Mouse (Mus musculus) spleen, embryonic (tissue): Measurements from ENCODE around the gene Thra.

Experiments
- CTCF ChIA-PET: fragments of 350-600 bp; sonication (Branson Sonifier 250); formaldehyde crosslinking; loops from one replicate; lab custom pipeline; 2022; lab: Charles Lee

Thra gene

DNA sequence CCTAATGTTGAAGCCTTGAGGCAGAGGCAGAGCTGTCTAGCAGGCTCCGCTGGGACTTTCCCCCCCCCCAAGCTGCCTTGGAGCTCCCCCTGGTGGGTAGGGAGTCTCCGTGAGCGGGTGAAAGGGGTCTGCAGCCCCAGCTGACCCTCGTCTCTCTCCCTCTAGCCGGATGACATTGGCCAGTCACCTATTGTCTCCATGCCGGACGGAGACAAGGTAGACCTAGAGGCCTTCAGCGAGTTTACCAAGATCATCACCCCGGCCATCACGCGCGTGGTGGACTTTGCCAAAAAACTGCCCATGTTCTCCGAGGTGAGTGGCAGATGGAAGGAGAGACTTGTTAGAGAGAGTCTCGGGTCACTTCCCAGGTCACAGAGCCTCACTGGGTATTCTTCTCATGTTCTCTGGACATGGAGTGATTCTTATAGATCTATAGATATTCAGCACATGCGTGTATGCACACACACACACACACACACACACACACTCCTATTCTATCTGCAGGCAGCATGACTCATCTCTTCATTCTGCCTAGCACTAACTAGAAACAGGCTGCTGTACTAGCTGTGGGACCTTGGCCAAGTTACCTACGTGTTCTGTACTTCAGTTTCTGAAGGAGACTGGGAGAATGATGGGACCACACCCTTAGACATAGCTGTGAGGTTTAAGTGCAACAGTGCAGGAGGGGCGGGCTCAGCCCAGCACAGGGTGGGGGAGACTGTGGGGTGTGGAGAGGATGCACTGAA is 22.5 kb downstream of the Thra start:
- CTCF ChIA-PET: no interaction called here

DNA sequence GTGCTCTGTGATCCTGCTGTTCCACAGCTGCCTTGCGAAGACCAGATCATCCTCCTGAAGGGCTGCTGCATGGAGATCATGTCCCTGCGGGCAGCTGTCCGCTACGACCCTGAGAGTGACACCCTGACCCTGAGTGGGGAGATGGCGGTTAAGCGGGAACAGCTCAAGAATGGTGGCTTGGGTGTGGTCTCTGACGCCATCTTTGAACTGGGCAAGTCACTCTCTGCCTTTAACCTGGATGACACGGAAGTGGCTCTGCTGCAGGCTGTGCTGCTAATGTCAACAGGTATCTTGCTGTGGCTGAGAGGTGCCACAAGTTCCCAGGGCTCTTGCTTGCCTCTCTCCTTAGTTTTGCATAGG is 23.0 kb downstream of the Thra start:
- CTCF ChIA-PET: no interaction called here

DNA sequence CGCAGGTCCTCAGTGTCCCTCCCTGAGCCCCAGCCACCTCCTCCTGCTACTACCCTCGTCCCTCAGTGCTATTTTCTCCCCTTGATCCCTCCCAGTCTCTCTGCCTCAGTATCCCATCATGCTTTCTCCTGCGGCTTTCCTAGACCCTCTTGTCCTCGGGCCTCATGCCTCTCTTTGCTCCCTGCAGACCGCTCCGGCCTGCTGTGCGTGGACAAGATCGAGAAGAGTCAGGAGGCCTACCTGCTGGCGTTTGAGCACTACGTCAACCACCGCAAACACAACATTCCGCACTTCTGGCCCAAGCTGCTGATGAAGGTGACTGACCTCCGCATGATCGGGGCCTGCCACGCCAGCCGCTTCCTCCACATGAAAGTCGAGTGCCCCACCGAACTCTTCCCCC is 23.7 kb downstream of the Thra start:
- CTCF ChIA-PET: no interaction called here

DNA sequence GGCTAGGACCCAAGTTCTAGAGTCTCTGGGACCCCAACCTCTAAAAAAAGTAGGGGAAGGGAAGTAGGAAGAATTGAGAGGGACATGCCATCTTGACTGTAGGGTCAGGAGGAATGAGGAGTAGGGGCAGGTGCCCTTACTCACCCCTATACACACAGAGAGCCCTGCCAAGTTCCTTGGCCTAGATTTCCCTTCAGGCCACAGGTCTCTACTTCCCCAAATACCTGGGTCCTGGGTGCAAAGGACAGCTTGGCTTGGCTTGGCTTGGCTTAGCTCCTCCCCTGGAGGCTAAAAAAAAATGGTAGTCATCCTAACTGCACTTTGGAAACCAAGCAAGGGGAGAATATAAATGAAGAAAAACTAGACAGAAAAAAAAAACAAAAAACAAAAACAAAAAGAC is 24.3 kb downstream of the Thra start:
- CTCF ChIA-PET: interaction anchor here (0.7 kb wide), 1 partner anchor 111 kb away, joined by 3 read pairs; no protein-coding TSS in a partner anchor

DNA sequence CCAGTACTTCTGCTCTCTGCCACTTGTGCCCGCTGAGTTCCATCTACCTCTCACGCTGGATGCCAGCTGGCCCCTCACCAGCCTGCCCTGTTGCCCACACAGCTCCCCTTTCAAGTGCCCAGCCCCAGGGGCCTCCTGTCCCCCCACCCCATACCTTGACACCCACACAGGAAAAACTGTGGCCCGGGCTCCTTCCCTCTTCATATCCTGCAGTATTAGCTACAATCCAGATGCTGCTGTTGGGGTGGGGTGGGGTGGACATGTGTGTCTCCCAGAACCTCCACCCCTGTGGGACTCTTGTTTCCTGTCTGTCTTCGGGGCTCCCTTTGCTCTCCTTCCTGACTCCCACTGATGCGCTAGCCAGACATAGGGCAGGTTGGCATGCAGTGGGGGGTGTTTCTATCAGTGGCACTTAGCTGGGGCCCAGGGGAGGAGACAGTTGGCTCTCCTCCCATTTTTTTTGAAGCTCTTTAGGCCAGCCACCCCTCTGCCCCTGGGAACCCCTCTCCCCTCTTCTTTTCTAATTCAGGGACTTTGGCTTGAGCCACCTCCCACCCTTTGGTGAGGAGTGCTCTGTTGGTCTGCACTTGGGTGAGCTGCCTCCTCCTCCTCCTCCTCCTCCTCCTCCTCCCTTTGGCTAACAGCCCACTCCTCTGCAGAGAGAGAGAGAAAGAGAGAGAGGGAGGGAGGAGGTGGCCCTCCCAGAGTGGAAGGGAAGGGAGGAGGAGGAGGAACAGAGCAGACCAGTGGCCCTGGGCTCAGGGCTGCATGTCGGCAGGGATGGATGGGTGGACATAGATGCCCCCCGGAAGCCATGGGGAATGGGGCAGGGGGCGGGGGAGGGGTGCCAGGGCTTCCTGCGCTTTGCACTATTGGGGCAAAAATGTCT is 25.2 kb downstream of the Thra start:
- CTCF ChIA-PET: no interaction called here

DNA sequence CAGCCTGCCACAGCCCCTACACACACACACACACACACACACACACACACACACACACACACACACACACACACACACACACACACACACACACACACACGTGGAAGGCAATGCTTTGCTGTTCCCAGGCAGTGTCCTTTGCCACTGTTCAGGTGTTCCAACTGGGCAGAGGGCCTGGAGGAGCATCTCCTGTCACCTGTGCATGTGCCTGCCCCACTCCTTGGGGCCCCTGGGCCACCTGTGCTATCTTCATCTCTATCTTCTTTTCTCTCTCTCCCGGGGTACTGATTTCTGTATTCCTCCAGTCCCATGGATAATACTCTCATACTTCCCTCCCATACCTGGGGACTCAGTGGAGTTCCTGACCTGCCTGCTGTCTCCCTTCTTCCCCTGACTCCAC is 25.9 kb downstream of the Thra start:
- CTCF ChIA-PET: interaction anchor here (0.9 kb wide), 1 partner anchor 11 kb away, joined by 3 read pairs; no protein-coding TSS in a partner anchor

DNA sequence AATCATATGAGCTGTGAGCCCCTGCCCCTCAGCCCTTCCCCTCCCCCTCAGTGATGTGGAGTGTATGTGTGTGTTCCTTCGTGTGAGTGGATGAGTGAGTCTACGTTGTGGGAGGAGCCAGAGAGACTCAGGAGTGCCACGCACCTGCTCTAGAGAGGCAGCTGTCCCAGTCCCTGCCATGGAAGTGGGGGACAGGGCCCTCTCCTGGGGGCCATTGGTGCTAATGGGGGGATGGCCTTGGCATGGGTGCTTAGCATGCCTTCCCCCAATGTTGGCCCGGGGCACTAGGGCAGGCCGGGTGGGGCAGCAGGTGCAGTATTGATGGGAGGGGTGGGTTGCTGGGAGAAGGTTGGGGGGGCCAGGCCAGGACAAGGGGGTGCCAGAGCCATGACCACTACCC is 26.4 kb downstream of the Thra start:
- CTCF ChIA-PET: interaction anchor here (0.9 kb wide), 1 partner anchor 10 kb away, joined by 3 read pairs; no protein-coding TSS in a partner anchor

DNA sequence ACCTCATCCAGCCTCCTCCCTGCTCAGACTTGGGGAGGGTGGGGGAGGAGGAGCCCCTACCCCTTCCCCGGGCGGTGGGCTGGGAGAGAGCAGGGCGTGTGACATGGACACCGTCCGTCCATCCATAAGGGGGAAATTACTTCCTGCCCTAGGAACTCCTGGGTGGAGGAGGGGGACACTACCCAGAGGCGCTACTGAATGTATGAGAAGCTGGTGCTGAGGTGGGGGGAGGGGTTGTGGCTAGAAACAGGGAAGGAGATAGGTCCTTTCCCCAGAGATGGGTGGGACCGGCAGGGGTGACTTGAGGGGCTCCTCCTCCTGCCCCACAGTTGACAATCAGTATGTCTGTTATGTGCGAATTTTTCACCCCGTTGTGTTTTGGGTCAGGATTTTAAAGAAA is 26.8 kb downstream of the Thra start:
- CTCF ChIA-PET: interaction anchor here (0.7 kb wide), 1 partner anchor 340 kb away, joined by 5 read pairs; no protein-coding TSS in a partner anchor

DNA sequence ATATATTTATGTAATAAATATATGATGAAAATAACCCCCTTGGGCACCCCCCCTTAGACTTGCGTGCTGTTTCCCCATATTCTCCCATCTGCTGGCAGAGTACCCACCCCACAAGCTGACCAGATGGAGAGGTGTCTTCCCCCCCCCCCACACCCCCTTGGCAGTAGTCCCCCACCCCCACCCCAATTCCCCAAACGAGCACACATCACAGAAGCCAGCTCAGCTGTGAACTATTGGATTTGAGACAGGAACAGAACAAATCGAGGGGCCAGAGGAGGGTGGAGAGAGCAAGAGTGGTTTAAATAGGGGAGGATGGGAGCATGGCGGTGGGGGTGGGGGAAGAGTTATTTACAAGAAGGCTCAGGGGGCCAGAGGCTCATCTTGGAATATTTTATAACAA is 27.3 kb downstream of the Thra start:
- CTCF ChIA-PET: interaction anchor here (0.7 to 0.8 kb wide), 2 partner anchors 19 to 339 kb away, joined by 3 to 5 read pairs; no protein-coding TSS in a partner anchor

DNA sequence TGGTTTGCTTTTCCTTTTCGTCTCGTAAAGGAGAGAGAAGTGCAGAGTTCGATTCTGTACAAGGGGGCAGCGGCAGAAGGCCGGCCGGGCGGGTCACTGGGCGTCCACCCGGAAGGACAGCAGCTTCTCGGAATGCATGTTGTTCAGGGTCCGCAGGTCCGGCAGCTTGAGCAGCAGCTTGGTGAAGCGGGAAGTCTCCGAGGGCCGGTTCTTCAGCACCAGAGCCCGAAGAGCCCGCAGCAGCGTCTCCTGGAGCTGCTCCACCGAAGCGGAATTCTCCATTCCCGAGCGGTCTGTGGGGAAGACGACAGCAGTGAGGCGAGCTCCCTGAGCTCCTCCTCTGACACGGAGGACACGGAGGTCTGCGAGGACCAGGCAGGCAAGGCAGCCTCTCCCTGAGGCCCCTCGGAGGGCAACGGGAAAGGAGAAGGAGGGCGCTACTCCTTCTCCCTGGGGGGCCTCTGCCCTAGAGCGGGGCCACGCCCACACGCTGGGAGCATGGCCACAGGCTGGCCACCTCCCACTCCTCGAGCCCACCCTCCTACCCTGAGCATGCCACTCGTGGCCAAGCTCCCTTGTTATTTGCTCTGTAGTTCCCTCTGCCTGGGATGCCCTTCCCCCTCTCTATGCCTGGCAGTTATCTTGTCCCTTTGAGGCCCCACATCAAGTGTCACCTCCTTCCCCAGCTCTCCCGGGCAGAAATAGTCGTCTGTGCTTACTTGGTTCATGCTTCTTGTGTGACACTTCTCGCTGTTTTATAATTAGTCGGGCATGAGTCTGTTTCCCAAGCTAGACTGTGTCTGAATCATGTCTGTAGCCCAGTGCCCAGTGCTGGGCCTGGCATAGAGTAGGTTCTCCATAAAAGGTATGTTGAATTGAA is 27.9 kb downstream of the Thra start:
- CTCF ChIA-PET: interaction anchor here (0.7 to 1.2 kb wide), 3 partner anchors 18 to 338 kb away, joined by 3 to 5 read pairs (median 3); no protein-coding TSS in a partner anchor

DNA sequence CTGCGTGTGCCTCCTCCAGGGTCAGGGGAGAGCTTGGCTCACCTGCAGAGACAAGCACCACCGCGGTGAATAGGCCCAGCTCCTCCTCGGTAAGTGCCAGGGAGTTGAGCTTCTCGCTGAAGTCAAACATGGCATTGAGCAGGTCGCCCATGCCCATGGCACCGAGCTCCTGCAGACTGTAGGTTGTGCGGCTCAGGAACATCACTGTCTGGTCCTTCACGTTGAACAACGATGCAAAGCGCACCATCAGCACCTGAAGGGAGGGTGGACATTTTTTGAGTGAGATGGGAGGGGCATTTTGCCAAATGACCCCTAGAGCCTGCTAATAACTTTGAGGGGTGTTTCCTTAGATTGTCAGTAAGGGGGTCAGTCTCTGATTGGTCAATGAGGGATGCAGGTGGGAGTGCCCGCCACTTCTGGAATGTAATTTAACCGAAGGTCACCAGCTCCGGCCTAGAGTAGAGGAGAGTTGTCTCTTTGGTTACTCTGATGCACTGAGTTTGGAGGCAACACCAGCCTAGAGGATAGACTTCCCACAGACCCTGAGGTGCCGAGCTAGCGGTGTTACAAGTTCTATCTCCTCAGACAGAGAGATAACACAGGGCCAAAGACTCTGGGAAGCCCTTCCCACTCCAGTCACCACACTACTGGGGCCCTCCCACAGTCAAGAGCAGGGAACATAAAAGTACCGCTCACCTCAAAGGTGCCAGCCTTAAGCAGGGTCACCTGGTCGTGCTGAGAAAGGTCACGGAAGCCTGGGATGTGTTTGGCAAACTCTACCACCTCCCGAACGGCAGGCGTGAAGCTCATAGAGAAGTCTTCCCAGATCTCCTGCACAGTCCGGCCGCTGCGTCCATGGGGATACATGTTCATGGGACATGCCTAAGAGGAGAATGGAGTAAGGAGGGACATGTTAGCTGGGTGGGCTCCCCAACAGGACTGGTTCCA is 28.8 kb downstream of the Thra start:
- CTCF ChIA-PET: interaction anchor here (1.1 to 1.2 kb wide), 2 partner anchors 18 to 28 kb away, joined by 3 read pairs; partner anchors contain the start of gene Thra

DNA sequence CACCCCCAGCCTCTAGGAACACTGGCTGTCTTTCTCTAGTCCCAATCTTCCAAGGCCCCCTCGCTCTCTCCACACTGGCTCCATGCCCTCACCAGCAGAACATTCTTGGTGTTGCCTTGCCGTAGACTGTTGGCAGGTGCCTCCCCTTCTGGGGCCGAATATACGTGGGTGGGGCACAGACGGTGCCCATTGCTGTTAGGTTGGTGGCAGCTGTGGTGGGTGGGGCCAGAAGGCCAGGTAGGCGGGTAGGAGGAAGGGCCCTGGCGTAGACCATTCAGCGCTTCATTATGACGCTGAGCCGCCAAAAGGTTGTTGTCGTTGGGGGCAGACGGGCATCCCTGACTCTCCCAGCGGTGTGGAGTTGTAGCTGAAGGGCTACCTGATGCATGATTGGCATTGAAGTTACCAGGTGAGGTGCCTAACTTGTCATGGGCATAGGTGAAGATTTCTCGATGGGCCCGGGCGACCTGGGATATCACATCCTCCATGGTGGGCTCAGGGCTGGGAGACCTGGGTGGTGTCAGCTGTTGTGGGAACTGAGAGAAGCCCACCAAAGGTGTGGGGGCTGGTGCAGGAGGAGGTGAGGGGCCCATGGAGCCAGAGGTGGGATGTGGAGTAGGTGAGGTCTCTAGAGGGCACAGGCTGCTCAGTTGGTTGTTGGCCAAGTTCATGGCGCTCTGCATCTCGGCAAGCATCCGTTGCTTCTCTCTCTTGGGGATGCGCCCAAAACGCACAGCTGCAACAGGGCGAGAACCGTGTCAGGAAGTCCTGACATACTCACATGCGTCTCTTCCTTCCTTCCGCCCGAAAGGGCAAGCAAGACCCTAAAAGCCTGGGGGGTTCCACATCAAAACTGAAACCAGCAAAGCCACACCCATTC is 29.9 kb downstream of the Thra start:
- CTCF ChIA-PET: interaction anchor here (1.1 kb wide), 1 partner anchor 29 kb away, joined by 3 read pairs; the partner anchor contains the start of gene Thra

DNA sequence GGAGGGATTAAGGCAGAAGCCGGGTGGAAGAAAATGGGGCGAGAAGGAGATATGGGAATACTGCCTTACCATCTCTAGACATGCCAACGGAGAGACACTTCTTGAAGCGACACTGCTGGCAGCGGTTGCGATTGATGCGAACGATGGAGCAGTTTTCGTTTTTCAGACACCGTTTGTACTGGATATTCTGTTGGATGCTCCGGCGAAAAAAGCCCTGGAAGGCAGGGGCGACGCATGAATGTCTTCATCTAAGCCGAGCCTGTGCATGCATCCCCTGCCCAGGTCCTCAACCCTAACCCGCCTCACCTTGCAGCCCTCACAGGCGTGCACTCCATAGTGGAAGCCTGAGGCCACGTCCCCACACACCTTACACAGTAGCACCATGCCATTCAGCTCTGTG is 30.7 kb downstream of the Thra start:
- CTCF ChIA-PET: no interaction called here

DNA sequence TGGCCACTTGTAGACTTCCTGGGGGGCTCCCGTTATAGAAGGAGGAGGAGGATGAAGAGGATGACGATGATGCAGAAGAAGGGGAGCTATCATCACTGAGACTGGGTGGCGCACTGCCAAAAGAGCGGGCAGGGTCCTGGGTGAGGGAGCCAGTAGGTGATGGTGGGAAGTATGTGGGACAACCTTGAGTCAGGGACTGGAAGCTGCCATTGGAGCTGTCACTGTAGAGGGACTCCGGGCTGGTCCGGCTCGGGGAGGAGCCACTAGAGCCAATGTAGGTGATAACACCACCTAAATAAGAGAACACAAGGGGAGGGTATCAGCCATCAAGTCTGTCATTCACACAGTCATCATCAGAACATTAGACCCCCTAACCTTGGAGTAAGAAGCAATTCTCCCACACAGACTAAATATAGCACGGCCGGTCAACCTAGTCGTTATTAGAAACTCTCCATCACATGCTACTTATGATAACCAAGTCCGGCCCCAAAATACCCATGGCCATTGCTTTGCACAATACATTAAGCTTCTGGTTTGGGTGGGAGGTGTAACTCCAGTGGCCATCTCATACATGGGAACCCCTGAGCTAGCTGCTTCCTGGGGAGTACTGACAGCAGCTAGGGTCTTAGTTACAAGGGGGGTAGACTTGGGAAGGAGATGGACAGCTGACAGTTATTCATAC is 31.5 kb downstream of the Thra start:
- CTCF ChIA-PET: interaction anchor here (0.7 kb wide), 1 partner anchor 36 kb away, joined by 3 read pairs; no protein-coding TSS in a partner anchor

DNA sequence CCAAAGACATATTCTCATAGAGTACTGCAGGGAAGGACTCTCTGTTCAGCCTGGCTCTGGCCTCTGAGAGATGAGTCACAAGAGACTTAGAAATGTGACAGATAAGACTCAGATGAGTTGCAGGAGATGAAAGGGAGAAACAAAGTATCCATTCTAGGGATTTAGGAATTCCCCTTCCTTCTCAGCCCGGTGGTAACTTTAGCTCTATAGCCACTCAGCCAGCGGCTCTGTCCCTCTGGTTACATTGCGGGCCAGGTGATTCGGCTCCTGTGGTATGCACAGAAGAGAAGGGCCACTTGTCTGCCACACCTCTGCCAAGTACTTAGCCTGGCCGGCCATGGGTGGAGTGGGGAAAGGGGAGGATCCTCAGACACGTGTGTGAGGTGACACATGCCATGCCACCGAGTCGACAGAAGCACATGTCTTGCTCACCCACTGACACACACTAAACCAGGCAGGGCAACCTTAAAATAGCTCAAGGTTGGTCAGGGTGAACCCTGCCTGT is 32.3 kb downstream of the Thra start:
- CTCF ChIA-PET: no interaction called here

DNA sequence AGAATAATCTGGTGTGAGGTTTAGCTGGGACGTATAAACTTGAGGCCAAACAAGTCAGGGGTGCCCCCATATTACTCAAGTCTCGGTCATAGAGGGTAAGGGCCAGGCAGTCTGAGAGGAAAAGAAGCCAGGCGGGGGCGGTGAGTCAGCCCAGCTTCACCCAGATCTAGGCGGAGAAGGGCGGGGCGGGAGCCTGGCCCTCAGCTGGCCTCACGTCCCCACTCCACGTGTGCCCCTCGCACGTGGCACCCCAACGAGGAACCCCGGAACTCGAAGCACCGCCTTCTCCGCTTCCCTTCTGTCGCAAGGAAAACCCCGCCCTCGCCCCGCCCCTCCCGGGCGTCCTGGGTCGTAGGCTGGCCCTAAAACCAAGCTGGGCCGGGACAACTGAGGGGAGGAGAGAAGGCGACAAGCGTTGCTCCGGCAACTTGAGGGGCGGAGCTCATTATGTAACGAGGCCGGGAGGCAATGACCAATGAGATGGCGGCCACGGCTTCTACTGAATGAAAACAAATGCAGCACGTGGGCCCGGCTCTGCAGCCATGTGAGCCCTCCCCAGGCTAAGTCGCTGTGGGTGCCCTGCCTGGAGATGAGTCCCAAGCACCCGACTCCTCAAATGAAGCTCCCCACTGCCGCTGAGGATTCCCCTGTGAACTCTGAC is 33.3 kb downstream of the Thra start:
- CTCF ChIA-PET: interaction anchor here (0.6 kb wide), 5 partner anchors 9 to 1540 kb away, joined by 3 to 17 read pairs (median 3); no protein-coding TSS in a partner anchor

DNA sequence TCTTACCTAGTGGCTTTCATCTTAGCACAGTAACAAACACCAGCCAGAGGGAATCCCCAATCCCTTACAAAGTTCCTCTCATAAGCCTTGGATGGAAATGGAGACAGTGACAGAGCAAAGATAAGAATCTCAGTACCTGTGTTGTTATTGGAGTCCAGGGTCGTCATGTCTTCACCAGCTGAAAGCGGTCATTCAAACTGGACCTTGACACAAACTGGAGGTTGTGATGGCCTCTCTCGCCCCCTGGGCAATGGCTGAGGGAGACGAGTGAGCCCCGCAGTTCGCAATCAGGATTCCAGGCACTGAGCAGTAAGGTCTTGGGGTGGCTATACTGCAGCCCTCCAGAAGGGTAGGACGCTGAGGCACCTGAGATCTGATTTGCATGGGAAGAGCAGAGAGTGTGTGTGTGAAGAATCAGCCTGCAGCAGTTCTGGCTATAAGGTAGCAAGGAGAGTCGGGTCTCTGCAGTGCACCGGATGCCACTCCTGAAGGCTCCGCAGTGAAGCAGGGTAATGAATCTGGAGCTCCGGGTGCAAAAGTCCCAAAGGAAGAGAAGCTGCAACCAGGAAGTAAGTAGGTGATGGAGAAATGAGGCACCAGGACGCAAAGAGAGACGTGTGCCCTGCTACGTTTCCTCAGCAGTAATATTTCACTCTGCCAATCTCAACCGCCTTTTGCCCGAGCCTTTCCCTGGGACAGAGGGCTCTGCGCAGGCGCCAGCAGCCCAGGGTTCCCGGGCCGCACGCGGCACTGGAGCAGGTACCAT is 34.3 kb downstream of the Thra start, which contains the start of gene Nr1d1:
Gene Nr1d1 (minus strand): TSS at position 752 of the 766 bp plus-strand sequence.
- CTCF ChIA-PET: interaction anchor here (0.6 to 2.0 kb wide), 6 partner anchors 12 to 1541 kb away, joined by 3 to 18 read pairs (median 4); no protein-coding TSS in a partner anchor
